Mouse (Mus musculus) ovary, adult 18-20 months (tissue): Measurements from ENCODE around the gene Xlr.
"Not testable (repeated sequence)": the region's sequence is repeated elsewhere in the genome, so short reads cannot be mapped to it uniquely, and the experiment has no call there.

Experiments
- DNase-seq: peaks from one replicate; pipeline ENCODE4 v3.0.0; 2022; ENCODE audit warnings: low spot score, mixed read lengths

Gene Xlr

DNA sequence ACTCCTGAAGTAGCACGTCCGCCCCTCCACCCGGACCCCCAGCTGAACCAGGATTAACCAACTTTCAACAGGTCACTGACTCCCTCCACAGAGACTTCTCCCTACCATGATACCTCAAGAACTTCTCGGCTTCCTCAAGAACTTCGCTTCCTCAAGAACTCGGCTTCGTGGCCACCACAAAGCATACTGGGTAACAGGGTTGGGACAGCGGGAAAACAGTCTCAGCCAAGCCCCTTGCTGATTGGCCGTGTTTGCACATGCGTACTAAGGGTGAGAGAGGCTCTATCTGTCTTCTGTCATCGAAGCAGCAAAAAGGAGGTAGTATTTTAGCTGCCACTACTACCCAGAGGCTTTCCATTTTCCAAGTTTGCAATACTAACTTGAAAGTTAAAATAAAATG, at the start of gene Xlr:
Gene Xlr (minus strand): TSS at position 188 of the 400 bp plus-strand sequence.
- not testable (repeated sequence) for DNase-seq

DNA sequence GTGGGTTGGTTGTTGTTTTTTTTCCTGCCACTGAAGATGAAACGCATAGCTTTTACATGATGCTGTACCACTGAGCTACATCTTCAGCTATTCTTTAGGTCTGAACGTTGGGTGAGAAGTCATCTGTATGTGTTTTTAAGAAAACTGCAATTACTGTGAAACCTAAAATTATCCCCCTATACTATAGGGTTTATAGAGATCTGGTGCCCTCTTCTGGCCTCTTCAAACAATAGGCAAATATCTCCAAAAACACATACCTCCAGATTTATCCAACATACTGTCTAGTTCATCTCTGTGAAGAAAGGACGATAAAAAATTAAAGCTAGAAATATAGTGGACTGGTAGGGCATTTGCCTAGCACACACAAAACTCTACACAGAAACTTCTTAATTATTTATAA, 1.6 kb upstream of the Xlr start:
- DNase-seq, result no peak

DNA sequence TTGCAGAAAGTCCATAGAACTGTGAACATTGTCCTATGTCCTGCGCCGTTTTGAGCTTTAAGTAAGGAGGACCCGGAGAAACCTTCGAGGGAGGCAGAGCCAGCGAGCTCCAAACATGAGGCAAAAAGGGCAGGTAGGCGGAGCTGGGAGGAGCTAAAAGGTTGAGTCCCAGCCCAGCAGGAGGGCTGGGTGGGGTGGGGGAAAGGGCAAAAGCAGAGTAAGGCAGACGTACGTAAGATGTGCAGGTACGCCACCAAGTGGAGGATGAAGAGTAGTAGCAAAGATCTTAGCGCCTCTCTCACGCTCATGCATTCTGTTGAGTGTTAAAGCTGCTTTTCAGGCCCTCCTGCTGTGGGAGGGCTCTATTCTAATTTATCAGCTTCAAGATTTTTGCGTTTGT, 21.2 kb downstream of the Xlr start, which contains the start of gene Zfp36l3:
Gene Zfp36l3 (minus strand): TSS at position 119 of the 400 bp plus-strand sequence.
- DNase-seq, result no peak

DNA sequence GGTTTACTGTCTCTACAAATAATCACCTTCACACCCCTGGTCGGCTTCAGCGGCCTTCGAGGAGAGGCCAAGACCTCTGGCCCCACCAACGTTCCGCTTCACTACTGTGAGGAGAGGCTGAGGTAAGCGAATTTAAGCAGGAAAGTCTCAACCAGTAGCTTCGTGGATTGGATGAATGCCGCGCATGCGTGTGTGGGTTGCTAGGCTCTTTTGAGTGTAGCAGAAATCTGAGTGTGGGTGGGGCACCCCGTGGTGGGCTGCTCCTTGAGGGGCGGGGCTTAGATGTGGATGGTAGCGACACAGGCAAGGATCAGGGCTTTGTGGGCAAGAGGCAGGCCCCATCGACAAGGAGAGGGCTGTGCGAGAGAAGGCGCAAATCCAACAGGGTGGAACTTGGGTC, 39.8 kb downstream of the Xlr start, which contains the start of gene 1700013H16Rik:
Gene 1700013H16Rik (minus strand): TSS at position 96 of the 400 bp plus-strand sequence.
- no peak for DNase-seq

DNA sequence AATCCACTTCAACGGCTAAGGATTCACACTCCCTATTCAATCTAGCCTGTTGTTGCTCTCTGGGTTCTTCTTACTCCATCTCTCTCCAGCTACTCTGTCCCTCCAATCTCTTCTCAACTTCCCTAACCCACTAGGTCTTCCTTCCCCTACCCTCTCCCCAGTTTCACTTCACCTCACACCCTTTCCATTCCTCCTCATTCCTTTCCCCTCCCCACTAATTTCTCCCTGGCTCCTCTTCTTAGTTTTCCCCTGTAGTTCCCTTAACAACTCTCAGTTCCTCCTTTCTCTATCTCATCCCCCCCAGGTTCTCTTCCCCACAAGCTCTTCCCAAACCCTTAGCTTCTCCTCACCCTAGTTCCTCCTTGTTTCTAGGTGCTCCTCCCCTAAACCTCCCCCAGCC, 44.7 kb downstream of the Xlr start:
- no peak for DNase-seq

DNA sequence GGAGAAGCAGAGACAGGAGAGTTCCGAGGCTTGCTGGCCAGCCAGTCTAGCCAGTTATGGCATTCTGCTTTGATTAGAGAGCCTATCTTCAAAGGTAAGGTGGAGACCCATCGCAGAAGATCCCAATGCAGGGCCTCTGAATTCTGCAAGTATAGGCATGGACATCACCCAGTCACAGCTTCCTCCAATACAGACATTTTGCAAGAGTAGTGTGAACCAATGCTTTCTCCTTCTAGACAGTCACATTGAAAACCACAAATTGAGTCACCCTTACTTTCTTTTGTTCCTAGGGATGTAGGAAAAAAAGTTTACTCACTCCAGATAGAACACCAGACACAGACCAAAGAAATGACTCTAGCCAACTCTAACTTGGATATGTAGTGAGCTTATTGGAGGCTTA, 68.5 kb downstream of the Xlr start:
- DNase-seq, result no peak
